Mouse (Mus musculus): ENCODE measurements around the gene Cd200. TPM values are rescaled to one million over a fixed set of nuclear protein-coding genes. Genes with fewer than 3 reads are reported as not detected.
"Not testable (repeated sequence)": the region's sequence is repeated elsewhere in the genome, so short reads cannot be mapped to it uniquely, and the experiment has no call there.

Gene Cd200
- polyA plus RNA-seq, 1 experiment from 2014 or later = 0.79 TPM

DNA sequence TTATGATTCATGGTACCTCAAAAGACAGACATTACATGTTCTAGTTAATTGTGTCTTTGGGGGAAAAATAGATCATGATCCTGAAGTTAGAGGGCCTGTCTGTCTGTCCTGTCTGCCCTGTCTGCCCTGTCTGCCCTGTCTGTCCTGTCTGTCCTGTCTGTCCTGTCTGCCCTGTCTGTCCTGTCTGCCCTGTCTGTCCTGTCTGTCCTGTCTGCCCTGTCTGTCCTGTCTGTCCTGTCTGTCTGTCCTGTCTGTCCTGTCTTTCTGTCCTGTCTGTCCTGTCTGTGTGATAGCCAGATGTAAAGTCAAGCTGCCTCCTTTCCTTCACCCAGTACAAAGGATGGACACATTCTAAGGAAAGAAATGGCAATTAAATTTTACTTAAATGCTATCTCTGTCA is 56.0 kb downstream of the Cd200 start:
- no peaks in the 10 kb centered on the region for H3K27me3 ChIP-seq (replicated peaks)
- no peaks in the 10 kb centered on the region for H3K4me1 ChIP-seq
- ATAC-seq = peak; percentile 78; the same call in 1 of the 2 replicates
- no peak overlapping the region for H3K4me3 ChIP-seq
- no peaks in the 10 kb centered on the region for H3K36me3 ChIP-seq
- no peak overlapping the region for H3K9ac ChIP-seq
- no peak overlapping the region for H3K27ac ChIP-seq
- no peak overlapping the region for H3K4me2 ChIP-seq
- no peaks in the 10 kb centered on the region for H3K9me3 ChIP-seq (replicated peaks)

DNA sequence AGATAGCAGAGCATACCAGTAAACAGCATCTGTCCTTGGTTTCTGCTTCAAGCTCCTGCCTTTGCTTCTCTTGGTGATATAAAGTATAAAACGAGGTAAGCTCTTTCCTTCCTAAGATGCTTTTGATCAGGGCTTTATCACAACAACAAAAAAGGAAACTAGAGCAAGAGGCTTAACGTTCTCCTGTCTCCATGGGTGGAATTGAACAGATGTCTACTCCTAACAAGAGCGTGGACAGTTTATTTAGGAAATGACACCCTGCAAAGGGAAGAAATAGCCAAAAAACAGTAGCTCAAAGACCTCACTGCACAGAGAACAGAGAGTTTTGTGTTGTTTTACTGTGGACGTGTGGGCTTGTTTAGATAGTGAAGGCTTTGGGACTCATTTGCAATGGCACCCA is 58.1 kb downstream of the Cd200 start:
- H3K4me2 ChIP-seq = no peak overlapping the region
- ATAC-seq = no peak
- H3K4me1 ChIP-seq = no peaks in the 10 kb centered on the region
- H3K9ac ChIP-seq = no peak overlapping the region
- H3K9me3 ChIP-seq (replicated peaks) = no peaks in the 10 kb centered on the region
- no peak overlapping the region for H3K4me3 ChIP-seq
- WGBS (ENCODE audit: insufficient replicate concordance) = 53% methylated on average over 4 of the region's 4 CpGs
- H3K27ac ChIP-seq = no peak overlapping the region
- no peaks in the 10 kb centered on the region for H3K27me3 ChIP-seq (replicated peaks)
- H3K36me3 ChIP-seq = no peaks in the 10 kb centered on the region

DNA sequence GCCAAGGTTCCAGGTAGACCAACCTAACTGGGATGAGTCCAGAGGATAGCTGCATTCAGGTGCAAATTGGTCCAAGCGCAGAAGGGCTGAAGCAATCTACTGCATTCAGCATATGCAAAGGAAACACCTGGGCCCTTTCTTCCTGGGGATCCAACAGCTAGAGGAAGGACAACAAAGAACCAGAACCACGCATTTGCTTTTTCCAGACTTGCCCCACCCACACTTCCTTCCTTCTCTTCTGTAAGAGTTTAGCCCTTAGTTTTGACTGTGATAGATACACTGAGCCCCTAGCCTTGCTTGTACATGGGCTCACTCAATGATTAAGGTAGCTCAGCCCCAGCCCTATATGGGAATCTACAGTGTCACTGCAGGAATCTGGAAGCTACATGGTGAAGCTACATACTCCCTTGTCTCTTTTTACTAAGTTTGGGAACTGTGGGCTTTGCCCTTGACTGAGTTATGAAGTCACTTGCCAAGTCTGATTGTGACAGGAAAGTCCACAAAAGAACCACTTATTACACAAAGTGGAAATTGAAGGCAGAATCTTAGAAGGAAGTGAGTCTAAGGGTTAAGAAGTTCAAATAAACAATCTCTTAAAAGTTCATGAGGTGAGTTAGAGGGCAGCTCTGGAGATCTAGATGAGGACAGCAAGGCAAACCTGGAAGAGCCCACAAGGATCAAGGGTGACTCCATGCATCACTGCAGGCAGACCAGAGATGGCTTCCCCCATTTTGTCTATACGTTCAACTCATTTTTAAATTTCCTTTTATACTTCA is 59.1 kb downstream of the Cd200 start:
- H3K9ac ChIP-seq = no peak overlapping the region
- H3K4me2 ChIP-seq = no peak overlapping the region
- H3K9me3 ChIP-seq (replicated peaks) = no peaks in the 10 kb centered on the region
- no peaks in the 10 kb centered on the region for H3K27me3 ChIP-seq (replicated peaks)
- no peaks in the 10 kb centered on the region for H3K36me3 ChIP-seq
- H3K4me3 ChIP-seq = no peak overlapping the region
- 47% methylated on average over 3 of the region's 3 CpGs for WGBS (ENCODE audit: insufficient replicate concordance)
- no peak for ATAC-seq
- no peak overlapping the region for H3K27ac ChIP-seq
- no peaks in the 10 kb centered on the region for H3K4me1 ChIP-seq

DNA sequence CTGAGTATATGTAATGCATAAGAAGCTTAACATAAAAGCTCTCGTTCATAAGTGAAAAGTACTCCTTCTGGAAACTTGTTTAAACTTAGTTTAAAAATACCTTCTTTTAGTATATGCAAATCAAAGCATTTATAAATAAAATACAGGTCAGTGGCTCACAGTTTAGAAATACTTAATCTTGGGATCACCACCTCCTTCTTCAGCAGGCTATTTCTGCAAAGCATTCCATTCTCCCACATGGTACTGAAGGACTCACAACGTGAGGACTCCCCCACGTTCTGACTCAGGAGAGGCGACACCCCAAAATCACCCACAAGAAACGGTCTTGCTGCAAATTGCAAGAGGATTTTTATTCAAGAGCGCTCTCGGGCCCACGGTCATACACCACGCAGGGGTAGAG is 60.6 kb downstream of the Cd200 start:
- not testable (repeated sequence) for H3K4me3 ChIP-seq; H3K4me1 ChIP-seq; H3K27ac ChIP-seq; ATAC-seq; H3K4me2 ChIP-seq; H3K36me3 ChIP-seq; H3K27me3 ChIP-seq (replicated peaks); H3K9ac ChIP-seq; H3K9me3 ChIP-seq (replicated peaks)
- 78% methylated on average over 7 of the region's 9 CpGs for WGBS (ENCODE audit: insufficient replicate concordance)

DNA sequence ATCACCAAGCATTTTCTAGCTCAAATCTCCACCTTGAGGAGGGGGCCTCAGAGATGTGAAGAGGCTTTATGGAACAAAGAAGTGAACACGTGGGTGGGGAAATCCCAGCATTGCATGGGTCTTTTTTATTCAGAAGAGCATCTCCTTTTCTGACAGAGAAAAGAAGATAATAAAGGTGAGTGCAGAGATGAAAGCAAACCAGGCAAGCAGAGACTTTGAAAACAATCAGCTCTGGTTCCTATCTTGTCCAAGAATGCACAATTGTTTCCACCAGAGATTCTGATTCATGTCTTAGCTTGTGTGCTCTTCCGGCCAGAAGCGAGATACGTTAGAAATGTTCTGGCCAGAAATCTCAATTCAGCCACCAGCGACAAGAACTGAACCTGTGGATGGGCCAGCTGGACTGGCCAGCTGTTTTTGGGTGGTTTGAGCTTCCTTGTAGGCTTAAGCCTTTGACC is 61.9 kb downstream of the Cd200 start:
- no peak overlapping the region for H3K4me2 ChIP-seq
- H3K4me3 ChIP-seq = no peak overlapping the region
- H3K27ac ChIP-seq = no peak overlapping the region
- no peak for ATAC-seq
- no peaks in the 10 kb centered on the region for H3K27me3 ChIP-seq (replicated peaks)
- no peaks in the 10 kb centered on the region for H3K36me3 ChIP-seq
- H3K9ac ChIP-seq = no peak overlapping the region
- H3K9me3 ChIP-seq (replicated peaks) = no peaks in the 10 kb centered on the region
- 75% methylated on average over 5 of the region's 5 CpGs for WGBS (ENCODE audit: insufficient replicate concordance)
- no peaks in the 10 kb centered on the region for H3K4me1 ChIP-seq

DNA sequence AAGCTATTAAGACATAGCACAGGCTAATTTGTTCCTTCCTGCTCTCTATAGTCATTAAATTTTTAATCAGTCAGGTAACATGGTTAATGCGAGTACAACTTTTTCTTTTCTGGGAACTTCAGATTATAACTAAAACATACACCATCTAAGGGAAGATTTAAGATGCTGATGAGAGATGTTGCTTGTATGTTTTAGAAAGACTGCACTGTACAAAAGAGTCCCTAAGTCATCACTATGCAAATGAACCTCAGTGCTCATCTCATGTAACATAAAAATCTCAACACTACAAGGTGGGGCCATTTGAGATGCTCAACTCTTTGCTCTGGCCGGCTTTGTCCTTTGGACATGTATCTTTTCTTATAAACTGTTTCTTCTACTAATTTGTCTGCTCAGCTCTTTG is 62.5 kb downstream of the Cd200 start:
- Histone ChIP-seq H3K36me3 (no peaks in the 10 kb centered on the region), H3K27me3 (replicated peaks) (no peaks in the 10 kb centered on the region), H3K27ac (no peak overlapping the region), H3K9me3 (replicated peaks) (no peaks in the 10 kb centered on the region), H3K4me3 (no peak overlapping the region), H3K4me2 (no peak overlapping the region), H3K4me1 (no peaks in the 10 kb centered on the region), H3K9ac (no peak overlapping the region)
- 85% methylated on average over 2 of the region's 2 CpGs for whole genome bisulfite sequencing (ENCODE audit: insufficient replicate concordance)
- no peak for ATAC-seq

DNA sequence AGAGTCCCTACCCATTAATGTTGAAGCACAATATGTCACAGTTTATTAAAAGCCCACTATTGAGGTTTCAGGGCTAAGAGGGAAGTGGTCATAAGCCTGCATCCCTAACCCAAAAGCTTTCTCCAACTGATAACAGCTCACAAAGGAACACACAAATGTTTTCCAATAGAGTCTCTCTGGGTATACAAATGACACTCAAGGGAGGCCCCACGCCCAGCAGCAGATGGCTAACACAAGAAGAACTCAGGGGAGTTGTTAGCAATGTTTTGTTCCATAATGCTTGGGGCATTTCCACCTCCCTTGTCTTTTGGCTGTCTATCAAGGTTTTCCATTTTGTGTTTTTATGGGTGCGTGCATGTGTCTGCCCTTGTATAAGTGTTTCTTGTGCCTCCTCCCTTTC is 64.0 kb downstream of the Cd200 start:
- no peaks in the 10 kb centered on the region for H3K4me1 ChIP-seq

DNA sequence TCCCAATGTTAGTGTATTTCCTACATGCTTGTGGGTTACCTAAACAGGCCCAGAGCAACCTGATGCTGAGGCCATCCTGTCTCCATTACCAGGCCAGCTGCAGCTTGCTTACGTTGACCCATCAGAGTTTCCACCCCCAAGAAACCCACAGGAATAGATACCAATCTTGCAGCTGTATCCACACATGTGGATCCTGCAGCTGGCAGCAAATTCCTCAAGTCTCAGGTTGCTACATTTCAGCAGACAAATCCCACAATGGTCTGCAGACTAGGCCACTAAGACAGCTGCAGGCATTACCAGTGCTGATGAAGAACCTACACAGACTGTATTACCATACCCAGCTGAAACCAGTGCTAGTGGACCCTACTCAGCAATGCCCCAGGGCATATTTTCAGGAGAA is 72.4 kb downstream of the Cd200 start:
- Histone ChIP-seq H3K4me3 (no peak overlapping the region), H3K9me3 (replicated peaks) (no peaks in the 10 kb centered on the region), H3K4me2 (no peak overlapping the region), H3K27me3 (replicated peaks) (no peaks in the 10 kb centered on the region), H3K27ac (no peak overlapping the region), H3K36me3 (no peaks in the 10 kb centered on the region), H3K4me1 (no peaks in the 10 kb centered on the region), H3K9ac (no peak overlapping the region)
- ATAC-seq = no peak
- WGBS (ENCODE audit: insufficient replicate concordance) = 43% methylated on average over 1 of the region's 1 CpGs

More for the DNA sequence above, 64.0 kb downstream of the Cd200 start:
- Histone ChIP-seq H3K9me3 (replicated peaks) (no peaks in the 10 kb centered on the region), H3K27me3 (replicated peaks) (no peaks in the 10 kb centered on the region), H3K4me3 (no peak overlapping the region), H3K9ac (no peak overlapping the region), H3K4me2 (no peak overlapping the region), H3K27ac (no peak overlapping the region), H3K36me3 (no peaks in the 10 kb centered on the region)
- no peak for ATAC-seq
- 58% methylated on average over 2 of the region's 2 CpGs for WGBS (ENCODE audit: insufficient replicate concordance)

DNA sequence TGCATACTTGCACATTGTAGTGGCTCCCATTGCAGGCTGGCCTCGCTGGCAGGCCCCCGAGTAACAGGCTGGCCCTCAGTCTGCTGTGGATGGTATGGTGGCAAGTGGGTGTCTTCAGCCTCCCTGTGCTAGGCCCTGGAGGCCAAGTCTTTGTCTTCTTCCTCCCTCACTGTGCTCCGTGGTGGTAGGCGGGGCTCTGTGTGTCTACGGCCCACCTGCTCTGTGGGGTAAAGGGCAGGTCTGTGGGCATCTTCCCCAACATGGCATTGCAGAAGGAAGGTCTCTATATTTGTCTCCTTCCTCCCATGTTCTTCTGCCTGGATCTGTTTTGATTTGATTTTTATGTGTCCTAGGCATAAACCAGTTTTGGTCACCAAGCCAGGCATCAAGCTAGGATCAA is 74.0 kb downstream of the Cd200 start:
- Histone ChIP-seq H3K4me1 (no peaks in the 10 kb centered on the region), H3K9me3 (replicated peaks) (no peaks in the 10 kb centered on the region), H3K36me3 (no peaks in the 10 kb centered on the region), H3K9ac (no peak overlapping the region), H3K27me3 (replicated peaks) (no peaks in the 10 kb centered on the region), H3K27ac (no peak overlapping the region), H3K4me2 (no peak overlapping the region), H3K4me3 (no peak overlapping the region)
- WGBS (ENCODE audit: insufficient replicate concordance) = 57% methylated on average over 5 of the region's 5 CpGs
- ATAC-seq = no peak

DNA sequence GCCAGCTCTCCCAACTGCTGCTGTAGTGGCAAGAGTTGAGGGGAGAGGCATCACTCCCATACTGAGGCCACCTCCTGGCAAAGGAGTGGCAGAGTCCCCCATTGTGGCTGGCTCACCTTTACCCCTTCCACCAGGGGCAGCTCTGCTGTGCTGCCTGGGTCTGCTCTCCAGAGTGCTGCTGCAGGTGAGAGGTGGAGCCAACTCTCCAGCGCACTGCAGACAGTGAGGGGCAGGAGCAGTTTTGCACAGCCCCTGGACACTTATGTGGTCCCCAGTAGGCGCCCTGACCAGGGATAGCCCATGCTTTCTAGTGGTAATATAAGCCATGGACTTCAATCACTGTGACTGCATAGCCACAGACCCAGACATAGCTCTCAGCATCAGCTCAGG is 74.5 kb downstream of the Cd200 start:
- no peaks in the 10 kb centered on the region for H3K36me3 ChIP-seq
- no peak for ATAC-seq
- no peaks in the 10 kb centered on the region for H3K4me1 ChIP-seq
- H3K4me3 ChIP-seq = no peak overlapping the region
- no peak overlapping the region for H3K9ac ChIP-seq
- WGBS (ENCODE audit: insufficient replicate concordance) = 62% methylated on average over 2 of the region's 2 CpGs
- no peak overlapping the region for H3K27ac ChIP-seq
- H3K4me2 ChIP-seq = no peak overlapping the region
- H3K9me3 ChIP-seq (replicated peaks) = no peaks in the 10 kb centered on the region
- no peaks in the 10 kb centered on the region for H3K27me3 ChIP-seq (replicated peaks)

DNA sequence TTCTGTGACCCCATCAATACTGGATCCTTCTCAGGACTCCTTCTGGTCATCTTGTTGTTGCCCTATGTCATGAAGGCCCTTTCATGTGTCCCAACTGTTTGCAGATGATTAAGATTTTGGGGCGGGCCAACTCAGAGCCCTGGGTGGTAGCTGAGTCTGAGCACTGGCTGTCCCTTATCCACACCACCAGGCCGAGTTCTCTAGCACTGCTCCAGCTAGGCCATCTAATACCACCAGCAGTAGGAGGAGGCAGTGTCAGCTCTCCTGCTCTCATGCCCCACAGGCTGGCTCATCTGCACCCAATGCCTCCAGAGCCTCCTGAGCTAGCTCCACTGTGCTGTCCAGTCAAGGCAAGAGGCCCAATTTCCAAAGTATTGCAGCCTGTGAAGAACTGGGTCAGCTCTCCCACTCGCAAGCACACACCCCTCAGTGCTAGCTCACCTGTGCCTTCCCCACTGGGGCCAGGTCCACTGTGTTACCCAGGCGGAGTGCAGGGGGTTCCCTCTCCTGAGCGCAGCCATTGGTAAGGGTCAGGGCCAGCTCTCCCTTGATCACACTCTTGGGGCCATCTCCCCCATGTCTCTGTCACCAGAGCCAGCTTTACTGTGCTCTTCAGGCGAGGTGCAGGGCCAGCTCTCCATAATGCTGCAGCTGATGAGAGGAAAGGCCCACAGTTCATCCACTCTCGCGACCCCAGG is 75.0 kb downstream of the Cd200 start:
- 66% methylated on average over 8 of the region's 8 CpGs for WGBS (ENCODE audit: insufficient replicate concordance)
- Histone ChIP-seq H3K4me3 (no peak overlapping the region), H3K27ac (no peak overlapping the region), H3K4me1 (no peaks in the 10 kb centered on the region), H3K36me3 (no peaks in the 10 kb centered on the region), H3K9me3 (replicated peaks) (no peaks in the 10 kb centered on the region), H3K4me2 (no peak overlapping the region), H3K27me3 (replicated peaks) (no peaks in the 10 kb centered on the region), H3K9ac (no peak overlapping the region)
- ATAC-seq = peak; percentile 21; the same call in 1 of the 2 replicates

DNA sequence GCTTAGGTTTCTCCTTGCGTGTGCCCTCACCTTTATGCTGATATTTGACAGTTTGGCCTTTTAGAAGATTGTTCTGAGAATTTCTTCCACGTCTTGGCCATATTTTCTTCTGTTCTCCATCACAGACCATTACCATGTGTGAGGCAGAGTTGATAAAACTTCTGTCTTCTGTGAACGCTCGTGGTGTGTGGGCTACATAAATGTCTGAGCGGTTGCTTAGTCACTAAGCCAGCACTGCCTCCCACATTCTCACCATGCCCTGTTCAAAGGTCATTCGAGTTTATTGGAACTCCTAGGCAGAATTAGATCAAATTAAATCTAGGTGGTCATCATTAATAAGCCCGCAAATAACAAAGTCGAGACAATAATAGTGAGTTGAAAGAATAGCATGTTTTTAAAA is 76.3 kb downstream of the Cd200 start:
- H3K4me3 ChIP-seq = no peak overlapping the region
- H3K36me3 ChIP-seq = no peaks in the 10 kb centered on the region
- no peaks in the 10 kb centered on the region for H3K9me3 ChIP-seq (replicated peaks)
- H3K4me2 ChIP-seq = no peak overlapping the region
- WGBS (ENCODE audit: insufficient replicate concordance) = 64% methylated on average over 8 of the region's 8 CpGs
- no peaks in the 10 kb centered on the region for H3K27me3 ChIP-seq (replicated peaks)
- no peak overlapping the region for H3K9ac ChIP-seq
- no peak for ATAC-seq
- no peak overlapping the region for H3K27ac ChIP-seq
- no peaks in the 10 kb centered on the region for H3K4me1 ChIP-seq

Data from liver, embryonic 12.5 days (tissue).